Mouse (Mus musculus): ENCODE results near the gene Tgm4.

- TF ChIP-seq POLR2A (IDR thresholded peaks at IDR 0.05; ENCODE audit: extremely low read depth, insufficient read depth, low read length), result no peak
- TF ChIP-seq CTCF (IDR thresholded peaks at IDR 0.05; ENCODE audit: low read depth, low read length), result no peak
Observed at GRCm38 (mm10) chr9:123085373-123085772, 50.8 kb downstream of the Tgm4 start.

Data from liver, adult 2 months (tissue).